Mouse (Mus musculus) liver, embryonic 13.5 days (tissue): Measurements from ENCODE around the gene Aoc2. TPM values are rescaled to one million over a fixed set of nuclear protein-coding genes. Genes with fewer than 3 reads are reported as not detected.
A peak's percentile ranks its signal among the peaks of the same experiment; 100 is the strongest.

Source experiments
- ATAC-seq: fragments of 200-750 bp; cut with Nextera tagmentation; 2 replicates; pipeline ENCODE4 v1.8.0; 2017; ENCODE audit warnings: low read depth, mild to moderate bottlenecking, moderate number of reproducible peaks, moderate library complexity
- DNase-seq: peaks from one replicate; pipeline ENCODE4 v3.0.0; 2022
- H3K27ac ChIP-seq: fragments of 300-500 bp; sonication (generic); 2 replicates; pipeline ENCODE4 v1.5.1; 2015; ENCODE audit warnings: moderate library complexity, mild to moderate bottlenecking, inconsistent platforms
- H3K27me3 ChIP-seq: fragments of 300-500 bp; sonication (generic); 2 replicates; pipeline ENCODE4 v1.6.1; 2015; ENCODE audit warnings: mild to moderate bottlenecking, inconsistent platforms
- H3K36me3 ChIP-seq: fragments of 300-500 bp; sonication (generic); 2 replicates; pipeline ENCODE4 v1.6.1; 2015; ENCODE audit warnings: mild to moderate bottlenecking, inconsistent platforms
- H3K4me1 ChIP-seq: fragments of 300-500 bp; sonication (generic); replicated peaks from 2 replicates; pipeline ENCODE4 v1.6.1; 2015; ENCODE audit warnings: inconsistent platforms
- H3K4me2 ChIP-seq: fragments of 300-500 bp; sonication (generic); 2 replicates; pipeline ENCODE4 v1.6.1; 2015; ENCODE audit warnings: inconsistent platforms, mild to moderate bottlenecking, moderate library complexity
- H3K4me3 ChIP-seq: fragments of 300-500 bp; sonication (generic); replicated peaks from 2 replicates; pipeline ENCODE4 v1.5.1; 2015; ENCODE audit warnings: mild to moderate bottlenecking, inconsistent platforms
- H3K9ac ChIP-seq: fragments of 300-500 bp; sonication (generic); 2 replicates; pipeline ENCODE4 v1.6.1; 2015; ENCODE audit warnings: mild to moderate bottlenecking, inconsistent platforms
- H3K9me3 ChIP-seq: fragments of 300-500 bp; sonication (generic); replicated peaks from 2 replicates; pipeline ENCODE4 v1.6.1; 2016; ENCODE audit warnings: inconsistent platforms
- WGBS: fragments of 180-500 bp; shearing (Covaris S2); methylation state at CpG from one replicate; pipeline ENCODE4 v1.1.7; 2015; ENCODE audit not compliant: insufficient replicate concordance; 5-methylcytosine and 5-hydroxymethylcytosine counted together
- polyA plus RNA-seq: library from polyadenylated mRNA; unstranded; fragments of >200 nt; fragmentation: Nextera tagmentation; extraction: Ambion mirVana; gene quantifications from 2 replicates; pipeline ENCODE4 v1.2.1, GENCODE M21; 2015

Aoc2 gene
- 1.2 and 1.3 TPM in 2 replicates for polyA plus RNA-seq

DNA sequence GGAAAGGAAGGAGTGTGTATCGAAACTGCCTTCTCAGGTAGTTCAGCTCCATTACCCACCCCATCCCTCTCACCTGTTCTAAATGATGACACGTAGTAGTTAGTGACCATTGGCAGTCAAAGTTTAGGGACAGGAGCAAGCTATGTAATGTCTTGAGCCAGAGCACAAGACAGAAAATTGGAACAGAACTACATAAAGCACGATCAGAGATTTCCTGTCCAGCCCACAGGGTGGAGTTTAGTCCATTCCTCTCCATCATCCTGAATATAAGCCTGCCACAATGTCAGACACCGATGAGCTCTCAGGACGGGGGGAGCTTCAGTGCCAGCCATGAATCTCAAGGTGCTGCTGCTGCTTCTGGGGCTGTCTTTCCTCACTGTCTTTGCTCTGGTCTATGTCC lies at the start of gene Aoc2:
TSS of gene Aoc2 (plus strand) at position 301 of the 400 bp plus-strand sequence.
- Histone ChIP-seq H3K4me2 (no peak within 1 kb of the TSS), H3K4me3 (no peak within 1 kb of the TSS), H3K27me3 (no peaks in the 10 kb centered on the region), H3K4me1 (no peaks in the 10 kb centered on the region), H3K9ac (no peak within 1 kb of the TSS), H3K27ac (no peak within 1 kb of the TSS), H3K9me3 (no peaks in the 10 kb centered on the region), H3K36me3 (peaks cover 82% of the 10 kb centered on the region)
- WGBS: 82% methylated on average over 5 of the region's 5 CpGs
- DNase-seq: no peak
- no peak for ATAC-seq

DNA sequence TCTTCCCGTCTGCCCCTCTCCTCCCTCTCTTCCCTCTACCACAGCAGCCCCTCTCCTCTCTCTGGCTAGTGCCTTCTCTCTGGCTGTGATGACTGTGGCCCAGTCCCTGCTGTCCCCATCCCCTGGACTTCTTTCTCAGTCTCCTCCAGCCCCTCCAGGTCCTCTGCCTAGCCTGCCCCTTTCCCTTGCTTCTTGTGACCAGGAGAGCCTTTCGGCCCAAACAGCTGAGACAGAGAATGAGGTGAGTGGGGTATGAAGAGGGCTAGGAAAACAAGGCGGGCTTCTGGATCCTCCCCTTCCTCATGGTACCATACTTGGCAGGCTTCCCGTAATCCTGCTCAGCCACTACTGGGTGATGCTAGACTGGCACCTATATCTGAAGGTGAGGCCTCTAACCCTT lies 49.6 kb upstream of the Aoc2 start:
- ATAC-seq: no peak
- 79% methylated on average over 4 of the region's 4 CpGs for WGBS
- H3K27me3 ChIP-seq: 0 out of 2 replicates have a peak, but pooled peaks cover 9% of the 10 kb centered on the region
- DNase-seq: no peak
- H3K4me3 ChIP-seq: no peak overlapping the region
- peaks cover 20% of the 10 kb centered on the region for H3K36me3 ChIP-seq
- no peak overlapping the region for H3K4me2 ChIP-seq
- H3K27ac ChIP-seq: no peak overlapping the region
- H3K4me1 ChIP-seq: peaks cover 43% of the 10 kb centered on the region
- no peak overlapping the region for H3K9ac ChIP-seq
- H3K9me3 ChIP-seq: no peaks in the 10 kb centered on the region

DNA sequence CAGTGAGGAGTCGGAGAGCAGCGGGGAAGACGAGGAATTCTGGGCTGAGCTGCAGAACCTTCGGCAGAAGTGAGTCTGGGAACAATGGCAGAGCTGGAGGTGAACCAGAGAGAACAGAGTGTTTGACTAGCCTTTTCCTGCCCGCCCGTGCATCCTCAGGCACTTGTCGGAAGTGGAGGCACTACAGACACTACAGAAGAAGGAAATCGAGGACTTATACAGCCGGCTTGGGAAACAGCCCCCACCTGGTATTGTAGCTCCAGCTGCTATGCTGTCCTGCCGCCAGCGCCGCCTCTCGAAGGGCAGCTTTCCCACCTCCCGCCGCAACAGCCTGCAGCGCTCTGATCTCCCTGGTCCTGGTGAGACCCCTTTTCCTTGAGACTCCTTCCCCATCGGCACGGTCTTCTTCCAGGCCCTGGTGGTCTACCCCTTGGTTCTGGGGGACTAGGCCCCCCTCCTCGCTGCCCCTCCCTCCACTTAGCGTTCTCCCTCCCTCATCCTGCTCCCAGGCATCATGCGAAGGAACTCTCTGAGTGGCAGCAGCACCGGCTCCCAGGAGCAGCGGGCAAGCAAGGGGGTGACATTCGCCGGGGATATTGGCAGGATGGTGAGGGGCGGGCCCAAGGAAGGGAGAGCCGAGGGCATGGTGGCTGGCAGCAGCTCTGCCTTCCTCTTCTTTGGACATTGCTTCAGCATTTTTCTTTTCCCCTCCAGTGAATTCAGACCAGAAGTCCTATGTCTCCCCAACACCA lies 48.4 kb upstream of the Aoc2 start:
- peak overlapping the region; percentile 90 for H3K4me2 ChIP-seq
- H3K9ac ChIP-seq: peak overlapping the region; percentile 86

DNA sequence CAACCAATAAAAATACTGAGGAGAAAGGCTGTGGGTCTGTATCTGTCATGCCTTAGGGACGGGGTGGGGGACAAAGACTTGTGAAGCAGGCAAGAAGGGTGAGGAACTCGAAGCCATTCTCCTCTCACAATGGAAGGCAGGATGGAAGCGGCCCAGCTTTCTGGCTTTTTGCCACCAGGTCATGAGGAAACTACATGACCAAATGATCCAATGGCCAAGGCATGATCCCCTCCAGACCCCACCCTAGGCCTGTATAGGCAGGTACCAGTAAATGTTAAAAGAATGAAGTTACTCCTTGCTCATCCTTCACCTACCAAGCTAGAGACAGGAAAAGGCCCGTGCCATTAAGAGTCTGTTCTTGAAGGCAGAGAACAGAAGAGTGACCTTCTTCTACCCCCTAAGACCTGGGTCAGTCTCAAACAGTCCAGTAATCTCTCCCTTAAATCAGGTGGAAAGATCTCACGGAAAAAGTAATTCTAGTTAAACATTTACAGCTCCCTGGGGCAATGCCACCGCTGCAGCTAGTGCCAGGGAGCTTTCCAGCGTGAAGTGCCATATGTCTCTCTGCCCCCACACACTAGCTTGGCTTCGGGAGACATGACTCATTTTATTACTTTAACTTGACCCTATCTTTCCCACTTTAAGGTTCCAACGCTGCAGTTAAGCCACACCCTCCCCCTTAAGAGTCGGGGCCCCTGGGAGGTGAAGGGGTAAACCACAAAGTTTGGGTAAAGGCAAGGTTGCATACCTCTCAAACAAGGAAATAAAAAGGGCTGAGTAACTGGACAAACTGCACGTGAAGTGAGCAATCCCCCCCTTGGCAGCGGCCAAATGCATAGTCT lies 47.3 kb upstream of the Aoc2 start:
- 42% methylated on average over 12 of the region's 12 CpGs for WGBS
- Histone ChIP-seq H3K4me1 (peaks cover 35% of the 10 kb centered on the region), H3K27me3 (no peaks in the 10 kb centered on the region), H3K9me3 (no peaks in the 10 kb centered on the region), H3K9ac (peak overlapping the region; percentile 86), H3K4me3 (peak overlapping the region; percentile 78), H3K4me2 (peak overlapping the region; percentile 90), H3K27ac (peak overlapping the region; percentile 83), H3K36me3 (peaks cover 20% of the 10 kb centered on the region)
- ATAC-seq (peak; percentile 32; the same call in 1 of the 2 replicates), DNase-seq (no peak)

More for the DNA sequence above, 48.4 kb upstream of the Aoc2 start:
- Histone ChIP-seq H3K36me3 (peaks cover 20% of the 10 kb centered on the region), H3K4me3 (peak overlapping the region; percentile 78), H3K9me3 (no peaks in the 10 kb centered on the region), H3K27ac (peak overlapping the region; percentile 83; the same call in 1 of the 2 replicates), H3K4me1 (peaks cover 35% of the 10 kb centered on the region), H3K27me3 (no peaks in the 10 kb centered on the region)
- 64% methylated on average over 27 of the region's 27 CpGs for WGBS
- DNase-seq: no peak
- ATAC-seq: no peak

DNA sequence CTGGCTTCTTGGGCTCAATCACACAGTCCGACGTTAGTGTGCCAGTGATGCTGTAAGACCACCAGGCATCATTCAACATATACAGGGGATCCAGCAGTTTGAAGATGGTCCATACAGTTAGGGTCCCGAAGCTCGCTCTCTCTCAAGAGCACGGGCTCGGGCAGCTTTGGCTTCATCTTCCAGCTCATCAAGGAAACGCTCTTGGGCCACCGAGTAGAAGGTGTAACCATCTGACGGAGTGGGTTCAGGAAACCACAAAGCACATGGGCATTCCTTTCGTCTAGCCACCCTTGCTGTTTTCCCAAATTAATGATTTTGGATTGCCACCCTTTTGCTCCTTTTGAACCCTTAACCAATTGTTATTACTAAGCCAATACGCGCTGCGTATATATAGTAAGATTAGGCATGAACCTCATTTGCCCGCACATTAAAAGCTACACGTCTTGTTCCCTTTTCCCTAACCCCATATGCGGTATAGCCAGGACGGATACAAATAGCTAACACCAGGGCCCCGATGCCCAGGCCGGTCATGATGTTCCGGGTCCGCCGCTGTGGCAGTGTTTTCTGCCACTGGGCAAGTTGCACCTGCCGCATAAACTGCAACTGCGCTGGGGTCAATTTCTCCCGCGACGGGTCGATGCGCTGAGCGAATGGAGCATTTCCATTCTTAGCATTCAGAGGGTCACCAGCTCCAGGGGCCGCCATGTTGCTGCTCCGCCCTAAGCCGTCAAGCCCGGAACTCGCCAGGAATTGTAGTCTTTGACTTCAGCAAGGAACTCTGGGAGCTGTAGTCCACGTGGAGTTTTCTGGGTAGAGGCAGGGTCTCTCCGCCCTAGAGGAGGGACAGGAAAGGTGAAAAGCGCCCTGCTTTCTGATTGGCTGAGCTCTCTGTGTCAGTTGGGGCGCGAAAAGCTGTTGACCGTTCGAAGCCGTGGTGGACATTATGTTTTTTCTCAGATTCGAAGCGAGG lies 46.4 kb upstream of the Aoc2 start, which contains the start of the genes Cntd1 and Coa3:
TSS of gene Cntd1 (plus strand) at position 790 of the 970 bp plus-strand sequence.
TSS of gene Coa3 (minus strand) at position 892 of the 970 bp plus-strand sequence.
- ATAC-seq: peak; percentile 94
- Histone ChIP-seq H3K9ac (peak within 1 kb of the TSS; percentile 86), H3K4me3 (peak within 1 kb of the TSS; percentile 78), H3K36me3 (peaks cover 20% of the 10 kb centered on the region), H3K4me2 (peak within 1 kb of the TSS; percentile 90), H3K27ac (peak within 1 kb of the TSS; percentile 83), H3K9me3 (no peaks in the 10 kb centered on the region), H3K4me1 (peaks cover 40% of the 10 kb centered on the region), H3K27me3 (no peaks in the 10 kb centered on the region)
- peak; percentile 83 for DNase-seq
- whole genome bisulfite sequencing: 4% methylated on average over 45 of the region's 45 CpGs

DNA sequence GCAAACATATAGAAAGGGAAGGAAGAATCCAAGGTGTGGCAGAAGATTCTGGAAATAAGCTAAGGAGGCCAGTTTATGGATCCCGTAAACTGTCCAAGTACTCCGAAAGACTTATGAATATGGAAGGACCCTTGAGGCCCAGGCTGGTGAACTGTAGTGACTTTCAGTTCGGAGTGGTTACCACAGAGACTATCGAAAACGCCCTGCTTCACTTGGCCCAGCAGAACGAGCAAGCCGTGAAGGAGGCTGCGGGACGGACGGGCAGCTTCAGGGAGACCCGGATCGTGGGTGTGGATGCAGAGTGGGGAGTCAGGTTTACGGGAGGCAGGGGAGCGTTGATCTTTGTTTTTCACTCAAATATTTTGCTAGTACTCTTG lies 45.7 kb upstream of the Aoc2 start:
- H3K4me2 ChIP-seq: peak overlapping the region; percentile 90
- no peak for DNase-seq
- H3K36me3 ChIP-seq: peaks cover 20% of the 10 kb centered on the region
- peak overlapping the region; percentile 68 for H3K27ac ChIP-seq
- no peaks in the 10 kb centered on the region for H3K27me3 ChIP-seq
- peaks cover 40% of the 10 kb centered on the region for H3K4me1 ChIP-seq
- WGBS: 60% methylated on average over 14 of the region's 14 CpGs
- H3K9me3 ChIP-seq: no peaks in the 10 kb centered on the region
- H3K9ac ChIP-seq: peak overlapping the region; percentile 86
- peak overlapping the region; percentile 78 for H3K4me3 ChIP-seq
- ATAC-seq: peak; percentile 43

DNA sequence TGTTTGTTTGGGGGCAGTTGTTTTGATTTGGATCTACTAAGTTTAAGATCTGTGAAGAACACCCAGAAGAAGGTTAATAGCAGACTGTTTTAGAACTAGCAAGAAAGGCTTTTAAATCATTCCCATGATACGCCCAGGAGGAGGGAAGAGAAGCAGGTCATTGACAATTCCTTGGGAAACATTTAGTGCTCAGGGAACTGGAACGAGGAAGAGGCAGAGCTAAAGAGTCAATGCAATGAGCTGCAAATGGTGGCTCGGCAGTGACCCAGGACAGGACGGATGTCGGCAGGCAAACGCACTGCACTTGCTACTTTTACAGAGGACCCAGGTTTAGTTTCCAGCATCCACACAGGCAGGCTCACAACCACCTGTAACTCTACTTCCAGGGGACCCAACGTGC lies 44.0 kb upstream of the Aoc2 start:
- peaks cover 32% of the 10 kb centered on the region for H3K36me3 ChIP-seq
- no peak overlapping the region for H3K4me2 ChIP-seq
- H3K27me3 ChIP-seq: no peaks in the 10 kb centered on the region
- H3K27ac ChIP-seq: no peak overlapping the region
- H3K9me3 ChIP-seq: no peaks in the 10 kb centered on the region
- peaks cover 39% of the 10 kb centered on the region for H3K4me1 ChIP-seq
- H3K4me3 ChIP-seq: no peak overlapping the region
- ATAC-seq (no peak), DNase-seq (no peak)
- no peak overlapping the region for H3K9ac ChIP-seq
- 51% methylated on average over 7 of the region's 7 CpGs for WGBS

DNA sequence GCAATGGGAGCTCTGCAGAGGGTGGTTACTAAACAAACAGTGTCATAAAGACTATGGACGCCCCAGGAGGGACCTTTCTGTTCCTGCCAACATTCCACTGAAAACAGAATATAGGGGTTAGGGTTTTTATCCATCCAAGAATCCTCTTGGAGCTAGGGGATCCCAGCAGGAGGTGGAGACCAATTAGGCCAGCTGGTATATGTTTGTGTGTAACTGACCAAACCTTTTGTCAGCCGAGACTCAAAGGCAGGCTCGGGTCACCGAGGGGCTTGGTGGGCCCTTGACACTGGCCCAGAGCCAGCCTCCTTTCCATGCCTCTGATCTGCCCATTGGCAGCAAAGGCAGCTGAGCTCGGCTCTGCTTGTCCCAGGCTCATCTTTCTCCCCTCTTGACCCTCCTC lies 42.0 kb upstream of the Aoc2 start:
- Histone ChIP-seq H3K9ac (no peak overlapping the region), H3K4me3 (no peak overlapping the region), H3K27me3 (no peaks in the 10 kb centered on the region), H3K4me1 (peaks cover 19% of the 10 kb centered on the region), H3K27ac (no peak overlapping the region), H3K9me3 (no peaks in the 10 kb centered on the region), H3K36me3 (peaks cover 31% of the 10 kb centered on the region), H3K4me2 (no peak overlapping the region)
- WGBS: 63% methylated on average over 5 of the region's 5 CpGs
- ATAC-seq (no peak), DNase-seq (no peak)

DNA sequence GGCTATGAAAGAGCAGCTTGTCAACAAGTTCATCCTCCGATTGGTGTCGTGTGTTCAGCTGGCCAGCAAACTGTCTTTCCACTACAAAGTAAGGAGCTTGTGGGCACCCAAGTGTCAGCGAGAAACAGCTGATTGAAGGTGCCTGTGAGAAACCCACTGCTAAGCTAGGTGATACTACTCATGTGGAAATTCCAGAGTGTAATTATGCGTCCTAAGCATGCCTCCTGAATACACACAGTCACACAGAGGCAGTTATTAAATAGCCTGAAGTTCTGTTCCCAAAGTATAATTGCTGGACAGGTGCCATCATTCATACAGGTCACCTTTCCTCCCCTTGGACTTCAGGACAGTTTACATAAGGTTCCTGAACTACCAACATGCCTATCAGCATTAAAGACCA lies 41.1 kb upstream of the Aoc2 start:
- H3K4me3 ChIP-seq: no peak overlapping the region
- DNase-seq (no peak), ATAC-seq (no peak)
- WGBS: 69% methylated on average over 4 of the region's 4 CpGs
- H3K9me3 ChIP-seq: no peaks in the 10 kb centered on the region
- H3K36me3 ChIP-seq: peaks cover 40% of the 10 kb centered on the region
- H3K4me2 ChIP-seq: no peak overlapping the region
- no peaks in the 10 kb centered on the region for H3K27me3 ChIP-seq
- no peak overlapping the region for H3K27ac ChIP-seq
- H3K4me1 ChIP-seq: peaks cover 15% of the 10 kb centered on the region
- no peak overlapping the region for H3K9ac ChIP-seq

DNA sequence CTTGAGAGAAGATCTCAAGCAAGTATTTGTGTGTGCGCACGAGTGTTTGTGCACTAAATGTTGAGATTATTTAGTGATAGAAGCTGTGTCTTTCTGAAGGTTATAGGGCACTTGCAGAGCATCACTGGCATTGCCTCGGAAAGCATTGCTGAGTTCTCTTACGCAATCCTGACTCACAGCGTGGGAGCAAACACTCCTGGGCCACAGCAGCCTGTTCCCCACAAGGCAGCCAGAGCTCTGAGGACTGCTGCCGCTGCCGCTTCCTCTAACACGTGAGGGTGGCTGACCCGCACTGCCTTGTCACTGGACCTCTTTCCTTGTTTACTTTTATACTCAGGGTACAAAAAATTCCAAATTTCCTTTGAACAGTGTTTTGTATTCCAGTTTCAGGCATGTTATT lies 37.6 kb upstream of the Aoc2 start:
- ATAC-seq (0 out of 2 replicates have a peak, but pooled peaks have one; percentile 26), DNase-seq (no peak)
- H3K4me2 ChIP-seq: no peak overlapping the region
- H3K9ac ChIP-seq: no peak overlapping the region
- H3K36me3 ChIP-seq: peaks cover 75% of the 10 kb centered on the region
- peaks cover 5% of the 10 kb centered on the region for H3K4me1 ChIP-seq
- WGBS: 63% methylated on average over 9 of the region's 9 CpGs
- H3K9me3 ChIP-seq: no peaks in the 10 kb centered on the region
- H3K27me3 ChIP-seq: no peaks in the 10 kb centered on the region
- no peak overlapping the region for H3K4me3 ChIP-seq
- H3K27ac ChIP-seq: no peak overlapping the region
